Mouse (Mus musculus) lung, postnatal 14 days (tissue): Measurements from ENCODE around the gene Mapkapk3.

ENCODE experiments used
- DNase-seq: peaks from one replicate; pipeline ENCODE4 v3.0.0; 2021

The Mapkapk3 gene

DNA sequence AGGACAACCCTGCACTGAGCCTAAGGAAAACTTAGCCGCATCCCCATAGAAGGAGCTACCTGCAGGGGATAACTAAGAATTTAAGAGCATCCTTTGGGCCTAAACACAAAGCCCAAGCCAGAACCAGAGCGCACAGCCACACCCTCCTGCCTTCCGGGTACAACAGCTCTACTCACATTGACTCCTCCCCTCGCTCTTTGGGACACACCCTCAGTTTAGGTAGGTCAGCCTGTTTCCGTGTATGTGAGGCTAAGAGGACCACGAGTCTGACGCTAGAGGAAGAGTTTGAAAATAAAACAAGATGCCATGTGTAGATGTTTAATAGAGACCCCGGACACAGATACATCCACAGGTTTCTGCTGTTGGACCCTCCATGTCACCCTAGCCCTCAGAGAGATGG is 966 bp downstream of the Mapkapk3 start:
- DNase-seq: peak; percentile 54

DNA sequence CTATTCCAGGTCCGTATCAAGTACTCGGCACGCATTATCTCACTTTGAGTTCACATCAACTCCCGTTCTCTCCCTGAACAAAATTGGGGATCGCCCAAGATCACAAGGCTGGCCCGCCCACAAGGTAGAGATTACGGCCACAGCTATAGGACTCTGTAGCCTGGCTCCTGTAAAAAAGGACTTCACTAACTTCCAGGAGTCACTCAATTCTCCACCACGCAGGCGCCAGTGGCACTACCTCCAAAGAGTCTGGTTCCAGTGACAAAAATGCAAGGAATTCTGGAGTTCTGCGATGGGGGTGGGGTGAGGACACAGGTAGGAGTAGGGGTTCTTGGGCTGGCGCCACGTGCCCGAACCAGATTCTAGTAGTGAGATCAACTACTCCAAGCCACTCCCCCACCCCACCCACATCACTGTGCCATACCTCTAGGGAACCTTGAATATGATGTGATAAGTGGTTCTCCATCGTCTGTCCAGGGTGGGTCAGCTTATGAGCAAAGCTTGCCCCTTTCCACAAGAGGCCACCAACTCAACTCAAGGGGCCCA is 1.5 kb downstream of the Mapkapk3 start:
- DNase-seq: no peak

DNA sequence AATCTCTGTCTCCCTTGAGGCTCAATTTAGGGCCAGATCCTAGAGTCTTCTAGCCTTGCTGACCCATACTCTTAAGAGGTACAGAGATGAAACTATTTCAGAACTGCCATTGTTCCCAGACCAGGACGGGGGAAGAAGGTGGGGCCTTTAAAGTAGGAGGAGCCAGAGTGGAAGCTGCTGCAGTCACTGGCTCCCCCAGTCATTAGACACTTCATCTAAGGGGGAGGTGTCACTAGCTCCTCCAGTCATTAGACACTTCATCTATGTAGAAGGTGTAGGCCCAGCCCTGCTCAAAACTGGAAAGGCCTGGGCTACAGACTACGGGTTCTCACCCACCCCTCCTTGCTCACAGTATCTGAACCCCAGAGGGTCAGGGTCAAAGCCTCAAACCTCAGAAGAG is 2.4 kb downstream of the Mapkapk3 start:
- no peak for DNase-seq

DNA sequence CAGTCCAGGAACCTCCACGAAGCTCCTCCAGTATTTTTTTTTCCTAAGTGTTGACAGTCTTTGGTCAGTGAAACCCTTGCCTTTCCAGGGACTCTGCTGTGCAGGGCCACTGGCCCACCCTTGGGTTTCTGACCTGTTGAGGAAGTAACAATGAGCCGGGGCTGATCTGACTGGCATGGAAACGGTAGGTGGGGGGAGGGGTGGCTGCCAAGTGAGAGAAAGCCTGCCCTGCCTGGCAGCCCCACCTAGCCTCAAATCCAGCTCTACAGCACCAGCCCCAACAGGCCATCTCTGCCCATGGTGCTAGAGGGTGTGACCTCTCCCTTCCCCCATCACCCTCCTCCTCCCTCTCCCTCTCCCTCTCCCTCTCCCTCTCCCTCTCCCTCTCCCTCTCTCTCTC is 4.7 kb downstream of the Mapkapk3 start:
- DNase-seq: peak; percentile 50

DNA sequence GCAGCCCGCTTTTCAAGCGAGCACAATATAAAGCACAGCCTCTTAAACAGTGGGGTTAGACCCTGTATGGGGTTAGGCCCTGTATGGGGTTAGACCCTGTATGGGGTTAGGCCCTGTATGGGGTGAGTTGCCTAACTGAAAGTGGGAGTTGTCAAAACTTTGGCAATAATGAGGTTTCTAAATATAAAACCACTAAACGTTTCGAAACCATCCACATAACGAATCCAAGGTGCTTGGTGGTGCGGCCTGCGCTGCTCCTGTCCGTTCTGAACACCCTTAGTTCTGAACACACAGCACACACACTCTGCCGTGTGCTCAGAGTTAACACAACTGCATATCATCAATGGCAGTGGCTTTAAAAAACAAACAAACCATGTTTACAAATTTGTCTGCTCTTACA is 6.7 kb downstream of the Mapkapk3 start:
- DNase-seq: no peak

DNA sequence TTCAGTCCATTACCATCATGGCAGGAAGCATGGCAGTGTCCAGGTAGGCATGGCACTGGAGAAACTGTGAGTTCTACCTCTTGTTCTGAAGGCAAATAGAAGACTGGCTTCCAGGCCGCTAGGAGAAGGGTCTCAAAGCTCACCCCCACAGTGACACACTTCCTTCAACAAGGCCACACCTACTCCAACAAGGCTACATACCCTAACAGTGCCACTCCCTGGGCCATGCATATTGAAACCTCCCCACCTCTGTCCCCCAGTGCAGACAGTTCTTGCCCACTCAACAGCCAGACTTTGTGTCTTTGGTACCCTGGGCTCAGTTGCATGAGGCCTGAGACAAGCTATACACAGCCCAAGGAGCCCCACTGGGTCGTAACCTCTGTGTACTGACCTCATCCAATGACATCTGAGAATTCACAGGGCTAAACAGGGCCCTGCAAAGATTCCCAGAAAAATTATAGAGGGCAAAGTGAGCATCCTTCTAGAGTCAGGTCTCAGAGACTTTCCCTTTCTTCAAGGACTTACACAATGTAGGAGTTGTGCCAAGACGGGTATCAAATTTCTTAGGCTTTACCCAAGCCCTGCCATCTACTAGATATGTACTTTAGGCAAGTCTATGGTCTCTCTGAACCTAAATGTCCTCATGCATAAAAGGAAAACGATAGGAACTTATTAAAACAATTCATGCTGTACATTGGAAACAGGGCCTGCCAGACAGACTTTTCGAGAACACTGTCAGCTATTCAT is 8.3 kb downstream of the Mapkapk3 start:
- DNase-seq: no peak

DNA sequence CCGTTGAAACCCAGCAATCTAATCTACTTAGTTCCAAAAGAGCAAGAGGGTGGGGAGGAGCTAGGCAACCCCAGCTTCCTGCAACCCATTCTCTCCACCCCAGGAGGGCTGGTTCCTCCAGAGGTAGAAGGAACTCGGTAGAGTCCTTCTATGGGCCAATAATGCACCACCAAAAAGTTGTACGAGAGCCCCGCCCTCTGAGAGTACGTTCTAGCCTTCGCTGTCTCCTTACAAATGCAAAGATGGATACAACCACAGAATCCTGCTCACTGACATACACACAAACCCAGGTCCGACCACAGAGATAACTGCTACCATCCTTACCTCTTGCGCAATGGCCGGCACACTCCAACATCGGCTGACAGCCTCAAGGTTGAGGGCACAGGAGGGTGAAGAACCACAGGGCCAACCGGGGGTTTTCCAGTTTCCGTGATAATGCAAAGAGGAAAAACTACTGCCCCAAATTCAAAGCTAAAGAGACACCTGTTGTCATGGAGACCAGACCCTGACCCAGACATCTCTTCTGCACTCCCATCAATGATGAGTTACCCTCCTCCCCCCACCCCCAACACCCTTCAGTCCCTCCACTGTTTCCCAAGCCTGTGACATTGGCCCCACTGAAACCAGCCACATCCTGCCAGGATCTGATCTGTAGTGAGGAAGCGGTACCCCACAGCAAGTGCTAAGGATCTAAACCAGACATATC is 9.2 kb downstream of the Mapkapk3 start:
- peak; percentile 20 for DNase-seq

DNA sequence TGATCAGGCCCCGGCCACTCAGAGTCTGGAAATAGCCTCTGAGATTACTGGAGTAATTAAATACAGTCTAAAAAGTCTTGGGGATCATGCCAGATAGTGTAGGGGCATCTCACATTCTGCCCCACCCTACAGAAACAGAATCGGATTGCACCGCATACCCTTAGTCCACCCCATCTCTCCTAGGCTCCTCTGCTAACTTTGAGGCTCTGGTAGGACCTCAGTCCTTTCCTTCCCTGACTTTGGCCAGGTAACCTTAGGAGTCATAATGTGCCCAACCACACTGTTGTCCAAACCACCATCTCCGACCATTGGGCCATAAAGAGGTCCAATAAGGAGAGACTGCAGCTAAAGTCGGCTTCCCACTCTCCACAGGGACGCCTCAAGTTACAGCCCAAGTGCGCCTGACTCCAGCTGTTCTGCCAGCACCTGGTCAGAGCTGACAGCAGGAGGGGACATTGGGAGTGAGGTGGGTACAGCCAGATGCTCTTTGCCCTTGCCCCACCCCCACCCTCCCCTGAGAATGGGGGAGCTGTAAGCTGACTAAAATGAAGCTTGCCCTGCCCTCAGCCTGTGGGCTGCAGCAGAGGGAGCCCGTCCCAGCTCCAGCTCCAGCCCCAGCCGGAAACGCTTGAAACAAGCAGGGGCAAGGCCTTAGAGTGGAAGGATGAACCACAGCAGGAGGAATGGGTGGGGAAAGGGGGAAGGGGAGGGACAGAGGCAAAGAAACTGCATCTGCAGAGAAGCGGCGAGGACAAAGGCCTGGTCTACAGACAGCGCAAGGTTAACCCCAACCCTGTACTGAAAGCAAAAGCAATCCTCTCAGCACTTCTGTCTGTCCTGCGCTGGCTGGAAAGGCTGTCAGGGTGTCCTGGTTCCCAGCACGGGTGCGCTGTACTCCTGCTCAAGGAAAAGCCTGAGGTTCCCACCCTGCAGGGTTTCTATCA is 10.0 kb downstream of the Mapkapk3 start:
- peak; percentile 26 for DNase-seq

DNA sequence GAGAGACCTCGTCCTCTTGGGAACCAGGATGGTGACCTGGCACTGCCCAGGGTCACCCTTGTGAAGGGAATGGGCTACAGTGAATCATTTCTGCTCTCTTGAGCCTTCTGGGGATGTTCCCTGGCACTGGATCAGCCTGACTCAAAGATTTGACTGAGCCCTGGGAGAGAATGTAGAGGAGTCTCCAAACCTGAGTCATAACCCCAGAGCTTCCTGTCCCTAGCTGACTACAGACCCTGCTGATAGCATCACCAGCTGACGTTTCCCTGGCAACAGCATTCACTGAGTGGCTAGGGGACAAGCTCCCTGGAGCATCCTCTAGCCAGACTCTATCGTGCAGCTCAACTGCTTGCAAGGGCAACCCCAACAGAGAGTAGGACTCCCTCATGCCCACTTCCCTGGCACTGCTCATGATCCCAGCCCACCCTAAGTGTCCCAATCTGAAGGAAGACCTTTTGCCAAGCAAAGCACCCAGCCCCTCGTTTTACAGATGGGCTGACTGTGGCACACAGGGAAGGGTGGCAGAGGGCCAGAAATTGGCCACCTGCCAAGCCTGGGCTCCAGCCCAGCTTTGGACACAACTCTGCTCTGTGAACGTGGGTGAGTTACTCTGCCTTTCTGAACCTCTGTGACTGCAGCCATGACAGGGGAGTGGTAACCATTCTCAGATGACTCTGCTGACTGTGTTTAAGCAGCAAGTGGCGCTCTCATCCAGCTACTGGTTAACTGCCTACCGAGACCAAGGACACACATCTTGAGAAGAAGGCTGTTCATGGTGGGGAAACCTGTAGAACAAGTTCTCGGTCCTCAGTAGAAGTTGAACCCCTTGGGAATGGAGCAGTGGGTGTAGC is 10.9 kb downstream of the Mapkapk3 start:
- DNase-seq: peak; percentile 21

DNA sequence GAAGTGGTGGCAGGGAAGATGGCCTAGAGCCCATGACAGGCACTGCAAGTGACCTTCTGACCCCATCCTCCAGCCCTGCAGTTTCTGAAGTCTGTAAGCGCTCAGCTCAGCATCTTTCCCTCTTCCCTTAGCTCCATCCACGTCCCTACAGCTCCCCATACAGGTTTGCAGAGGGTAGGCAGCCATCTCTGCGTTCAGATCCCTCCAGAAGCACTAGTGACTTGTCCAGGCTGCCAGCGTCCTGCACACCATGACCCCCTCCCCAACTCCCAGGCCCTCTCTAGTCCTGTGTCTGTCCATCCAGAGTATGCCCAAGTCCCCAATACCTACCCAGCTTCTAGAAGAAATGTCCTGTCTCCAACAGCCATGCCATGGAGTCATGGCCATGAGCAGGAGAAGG is 11.6 kb downstream of the Mapkapk3 start:
- DNase-seq: no peak

DNA sequence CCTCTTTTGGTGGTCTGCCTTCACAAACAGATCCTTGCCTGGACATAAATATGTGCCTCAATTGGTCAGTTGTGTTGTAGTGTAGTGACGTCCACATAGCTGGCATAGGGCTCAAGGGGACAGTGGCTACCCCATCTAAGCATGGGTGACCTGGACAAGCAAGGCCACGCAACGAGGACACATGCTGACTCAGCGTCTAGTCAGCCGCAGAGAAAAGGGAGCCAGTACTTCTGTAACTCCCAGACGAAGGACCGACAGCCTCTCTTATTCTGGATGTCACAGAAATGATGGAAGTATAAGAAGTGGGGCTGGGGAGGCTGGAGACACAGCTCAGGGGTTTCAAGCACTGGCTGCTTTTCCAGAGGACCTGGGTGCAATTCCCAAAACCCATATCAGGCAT is 12.1 kb downstream of the Mapkapk3 start:
- no peak for DNase-seq

DNA sequence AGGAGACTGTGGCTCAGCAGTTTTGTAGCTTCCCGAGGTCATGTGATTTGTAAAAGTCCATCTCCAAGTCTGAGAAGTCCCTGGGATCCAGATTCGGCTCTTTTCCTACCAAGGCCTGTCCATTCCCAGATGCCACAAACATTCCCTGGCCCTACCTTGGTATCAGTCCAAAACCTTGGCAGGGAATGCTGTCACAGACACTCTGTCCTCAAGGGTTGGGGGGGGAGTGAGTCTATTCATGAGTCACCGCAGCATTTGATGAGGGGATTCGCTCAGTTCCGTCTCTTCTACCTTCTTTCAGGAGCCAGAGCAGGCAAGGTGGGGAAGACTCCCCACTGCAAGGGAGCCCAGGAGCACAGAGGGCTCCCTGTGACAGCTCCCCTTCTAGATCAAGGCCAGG is 14.0 kb downstream of the Mapkapk3 start:
- DNase-seq: no peak

DNA sequence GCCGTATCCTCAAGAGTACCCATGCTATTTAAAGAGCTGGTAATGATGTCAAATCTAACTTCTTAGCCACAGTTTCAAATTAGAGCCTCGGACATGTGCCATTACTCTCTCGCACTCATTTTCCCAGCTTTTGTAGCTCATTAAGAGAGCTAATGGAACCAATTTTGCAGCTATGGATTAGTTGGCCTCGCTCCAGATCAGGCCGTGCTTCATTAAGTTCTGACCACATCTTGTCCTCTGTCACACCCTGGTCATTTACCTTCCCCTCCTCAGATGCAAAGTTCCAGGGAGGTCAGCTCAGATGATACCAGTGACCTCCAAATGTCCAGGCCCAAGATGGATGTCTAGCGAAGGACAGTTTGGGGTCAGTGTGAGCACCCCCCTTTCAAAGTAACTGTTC is 14.9 kb downstream of the Mapkapk3 start:
- DNase-seq: no peak

DNA sequence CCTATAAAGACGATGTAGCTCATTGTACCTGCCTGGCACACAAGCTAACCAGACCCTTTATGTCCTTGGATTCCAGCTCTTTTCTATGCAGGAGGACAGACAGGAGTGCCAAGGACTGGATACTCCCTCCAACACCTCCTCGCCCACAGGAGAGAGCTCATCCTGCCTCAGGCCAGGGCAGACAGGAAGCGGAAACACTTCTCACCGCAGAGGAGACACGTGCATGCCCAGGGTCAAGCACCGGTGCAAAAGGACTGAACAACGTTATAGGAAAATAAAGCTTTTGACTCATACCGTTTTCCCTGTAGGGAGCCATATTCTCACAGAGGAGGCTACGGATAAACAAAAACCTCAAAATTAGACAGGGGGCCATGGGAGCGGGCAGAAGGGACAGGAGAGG is 16.5 kb downstream of the Mapkapk3 start:
- DNase-seq: no peak

DNA sequence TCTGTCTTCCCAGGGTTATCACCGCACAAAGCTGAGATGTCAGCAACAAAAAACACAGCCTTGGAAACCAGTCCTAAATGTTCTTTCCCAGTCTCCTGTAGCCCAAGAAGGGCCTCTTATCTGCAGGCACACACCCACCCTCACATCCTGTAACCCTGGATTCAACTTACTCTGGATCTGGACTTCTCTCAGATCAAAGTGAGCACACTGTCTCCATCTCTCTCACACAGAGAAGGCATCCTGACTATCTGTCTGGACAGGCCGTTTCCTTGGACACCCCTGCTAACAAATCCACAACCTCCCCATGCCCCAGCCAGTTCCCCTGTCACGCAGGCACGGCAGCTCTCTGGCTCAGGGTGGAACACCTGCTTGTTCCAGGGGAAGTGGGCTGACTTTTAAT is 17.4 kb downstream of the Mapkapk3 start:
- DNase-seq: no peak

DNA sequence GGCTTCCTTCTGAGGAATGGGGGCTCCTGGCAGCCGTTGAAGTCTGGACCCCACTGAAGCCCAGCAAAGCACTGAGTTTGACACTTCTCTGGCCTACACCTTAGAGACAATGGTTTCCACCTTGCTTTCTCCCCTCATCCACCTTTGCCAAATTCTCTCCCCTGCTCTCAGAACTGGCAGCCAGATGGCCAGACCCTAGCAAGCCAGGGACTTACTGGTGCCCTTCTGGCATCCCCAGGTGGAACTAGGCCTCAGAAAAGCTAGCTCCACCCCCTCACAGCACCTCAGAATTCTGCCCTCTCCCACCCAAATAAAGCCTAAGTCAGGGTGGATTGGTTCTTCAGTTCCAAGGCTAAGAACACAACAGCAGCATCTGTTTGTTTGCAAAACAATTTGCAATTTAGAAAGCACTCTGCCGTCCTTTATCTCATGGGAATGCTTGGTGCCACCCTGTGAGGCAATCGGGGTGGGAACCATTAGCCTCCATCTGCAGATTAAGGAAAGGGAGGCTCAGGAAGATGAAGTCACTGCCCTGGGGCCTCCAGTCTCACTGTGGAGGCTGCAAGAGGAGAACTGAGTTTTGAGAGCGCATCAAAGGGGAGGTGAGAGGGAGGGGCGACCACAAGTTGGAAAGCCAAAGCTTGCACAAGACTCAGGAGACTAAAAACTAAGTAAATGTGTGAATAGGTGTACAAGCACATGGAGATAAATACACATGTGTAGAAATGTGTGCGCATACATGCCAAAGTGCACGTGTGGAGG is 18.3 kb downstream of the Mapkapk3 start:
- no peak for DNase-seq

DNA sequence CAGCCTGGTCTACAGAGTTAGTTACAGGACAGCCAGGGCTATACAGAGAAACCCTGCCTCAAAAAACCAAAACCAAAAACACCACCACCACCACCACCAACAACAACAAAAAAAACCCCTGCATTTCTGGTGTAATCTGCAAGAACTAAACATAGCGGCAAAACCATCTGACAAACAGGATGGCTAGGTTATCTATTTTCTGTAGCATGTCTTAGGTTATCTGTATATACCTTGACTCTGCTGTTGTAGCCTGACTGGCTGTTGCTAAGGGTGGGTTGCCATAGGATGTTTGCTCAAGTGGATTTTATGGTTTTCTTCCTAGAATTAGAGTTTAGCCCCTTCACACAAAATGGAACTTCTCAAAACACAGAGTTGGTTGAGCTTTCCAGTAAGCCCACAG is 19.9 kb downstream of the Mapkapk3 start:
- no peak for DNase-seq

DNA sequence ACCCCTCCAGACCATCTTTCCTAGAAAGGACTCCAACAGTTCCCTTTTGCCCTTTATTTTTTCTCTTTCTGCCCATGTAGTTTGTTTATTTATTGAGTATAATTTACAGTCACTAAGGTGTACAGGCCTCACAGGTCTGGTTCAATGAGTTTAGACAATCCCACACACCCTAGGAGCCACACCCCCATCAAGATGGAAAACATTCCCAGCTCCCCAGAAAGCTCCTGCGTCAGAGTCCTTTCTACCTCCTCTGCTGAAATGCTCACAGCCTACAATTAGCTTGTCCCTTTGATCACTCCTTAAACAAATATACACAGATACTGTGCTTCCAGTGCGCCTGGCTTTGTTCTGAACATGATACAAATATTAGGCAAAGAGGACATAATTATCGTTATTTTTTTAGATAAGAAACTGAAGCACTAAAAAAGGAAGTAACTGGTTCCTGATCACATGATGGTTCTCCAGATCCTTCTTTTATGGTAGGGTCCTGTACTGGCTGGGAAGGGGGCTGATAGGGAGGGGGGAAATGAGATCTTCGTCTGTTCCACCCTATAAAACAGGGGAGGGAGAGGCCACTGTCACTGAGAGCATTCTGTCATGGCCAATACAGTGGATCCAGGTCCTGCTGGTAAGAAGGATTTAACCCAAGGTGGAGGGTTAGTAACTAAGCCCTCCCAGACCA is 21.8 kb downstream of the Mapkapk3 start:
- DNase-seq: no peak

DNA sequence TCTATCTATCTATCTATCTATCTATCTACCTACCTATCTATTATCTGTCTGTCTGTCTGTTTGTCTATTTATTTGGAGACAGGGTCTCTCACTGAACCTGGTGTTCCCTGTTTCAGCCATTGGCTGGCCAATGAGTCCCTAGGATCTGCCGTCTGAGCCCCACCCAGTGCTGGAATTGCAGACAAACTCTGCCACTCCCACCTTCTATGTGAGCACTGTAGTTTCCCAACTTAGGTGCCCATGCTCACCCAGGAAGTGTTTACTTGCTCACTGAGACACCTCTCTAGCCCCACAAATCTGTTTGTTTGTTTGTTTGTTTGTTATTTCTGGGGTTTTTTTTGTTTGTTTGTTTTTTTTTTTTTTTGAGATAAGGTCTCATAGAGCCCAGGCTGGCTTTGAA is 22.6 kb downstream of the Mapkapk3 start:
- no peak for DNase-seq

DNA sequence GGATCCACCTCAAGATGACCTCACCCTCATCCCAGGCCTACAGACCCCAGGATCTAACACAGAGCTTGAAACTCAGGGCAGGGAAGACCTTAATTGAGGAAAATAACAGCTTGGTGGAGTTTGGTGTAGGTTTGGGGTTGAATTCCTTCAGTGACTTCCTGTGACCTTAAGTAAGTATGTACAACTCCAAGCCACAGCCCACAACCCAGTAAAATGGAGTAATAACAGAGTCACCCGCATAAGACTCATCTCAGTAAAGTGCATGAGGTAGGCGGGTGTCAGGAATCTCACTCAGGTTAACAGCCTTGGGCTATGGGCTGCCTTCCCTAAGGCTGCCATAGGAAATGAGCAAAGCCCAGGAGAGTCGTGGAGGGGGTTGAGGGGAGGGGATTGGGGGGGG is 24.9 kb downstream of the Mapkapk3 start:
- DNase-seq: no peak

DNA sequence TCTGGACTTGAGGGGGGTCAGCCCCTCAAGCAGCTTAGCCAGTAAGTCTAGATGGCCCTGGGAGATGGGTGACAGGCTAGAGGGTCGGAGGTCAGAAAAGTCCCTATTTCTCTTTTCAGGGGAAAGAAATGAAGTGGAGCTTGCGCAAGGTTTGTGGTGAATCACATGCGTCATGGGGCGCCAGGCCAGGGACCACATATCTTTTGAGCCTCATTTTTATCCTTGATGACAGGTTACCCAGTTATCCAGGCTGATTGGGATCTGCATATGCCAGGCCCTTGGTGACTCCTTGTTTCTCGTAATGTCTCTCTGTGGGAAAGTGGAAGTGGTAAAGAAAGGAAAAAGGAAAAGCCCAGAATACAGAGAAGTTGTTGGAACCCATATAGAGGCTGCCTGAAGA is 25.8 kb downstream of the Mapkapk3 start:
- DNase-seq: peak; percentile 26
